Comparison of ENCODE assay signal across 8 mouse cellular contexts in genomic region chr9:37359331-37360220, GRCm38 (mm10). TPM values are rescaled to one million over a fixed set of nuclear protein-coding genes. Genes with fewer than 3 reads are reported as not detected.
DNase-seq lines count a peak whose midpoint lies in the region; ATAC-seq and TF ChIP-seq lines count a peak whose summit lies in the region.

No protein-coding gene starts in this region.

- WGBS in forebrain, postnatal 0 days: 10% methylated on average over 6 of the region's 6 CpGs

- peaks cover 8% of the 10 kb centered on the region; the same call in 1 of the 2 replicates for H3K4me1 ChIP-seq in forebrain, postnatal 0 days (ENCODE audit: insufficient read depth)

- intact Hi-C loops in gastrocnemius, postnatal 36 days (cut with DNase I): no loop called here

- H3K27ac ChIP-seq in forebrain, postnatal 0 days (ENCODE audit: low read depth, low read length): peak overlapping the region; percentile 72

- no peak overlapping the region for H3K4me2 ChIP-seq in forebrain, postnatal 0 days (ENCODE audit: low read depth)

- peak; percentile 92 for ATAC-seq in forebrain, postnatal 0 days

- H3K9me3 ChIP-seq in forebrain, postnatal 0 days (ENCODE audit: low read length): no peaks in the 10 kb centered on the region

- no peak overlapping the region for H3K9ac ChIP-seq in forebrain, postnatal 0 days

- no peaks in the 10 kb centered on the region for H3K36me3 ChIP-seq in forebrain, postnatal 0 days (ENCODE audit: insufficient read depth)

- peak; percentile 78 to 89 for DNase-seq in layer of hippocampus, adult 18-20 months (ENCODE audit: low spot score in 2 of 2)
- no peak for DNase-seq in layer of hippocampus, postnatal 25 days (ENCODE audit: extremely low spot score in 1 of 2, low spot score in 1 of 2)
- peak; percentile 81 for DNase-seq in forebrain, postnatal 0 days
- DNase-seq in kidney, postnatal 36 days: peak; percentile 28 to 38
- peak; percentile 78 for DNase-seq in lung, postnatal 10 days
- DNase-seq in right cerebral cortex, postnatal 10 days (ENCODE audit: low spot score in 2 of 2): peak; percentile 81 to 91
- DNase-seq in urinary bladder, postnatal 10 days (ENCODE audit: low spot score): no peak
- DNase-seq in gastrocnemius, postnatal 36 days: no peak

- peak; percentile 23 for TF ChIP-seq CTCF in forebrain, postnatal 0 days (IDR thresholded peaks at IDR 0.05; ENCODE audit: low read depth)

- no peak overlapping the region for H3K4me3 ChIP-seq in forebrain, postnatal 0 days (ENCODE audit: low read depth, low read length)

- H3K27me3 ChIP-seq in forebrain, postnatal 0 days (ENCODE audit: insufficient read depth, low read length): no peaks in the 10 kb centered on the region

RNA-seq across cellular contexts. Expression of gene Hepacam, which starts 7.6 kb away (rescaled TPM):
- 10 to 100 TPM; 64.9 to 66.6 TPM for total RNA-seq in layer of hippocampus, adult 18-20 months (2021)
- total RNA-seq in layer of hippocampus, postnatal 25 days (2021): 10 to 100 TPM; 76.5 to 77.5 TPM
- 11.8 and 17.2 TPM in 2 replicates for total RNA-seq in forebrain, postnatal 0 days (2014; rRNA removed)
- 27.8 and 39.8 TPM in 2 replicates for polyA plus RNA-seq in forebrain, postnatal 0 days (2015; fragmentation: Nextera tagmentation; extraction: Ambion mirVana)
- total RNA-seq in gastrocnemius, postnatal 36 days (2021): under 1 TPM; 0.08 to 0.52 TPM

RNA-seq across cellular contexts. Expression of gene Ccdc15, which starts 11.3 kb away (rescaled TPM):
- 1 to 10 TPM; 1.7 to 2.5 TPM for total RNA-seq in layer of hippocampus, adult 18-20 months (2021)
- 1 to 10 TPM; 1.4 to 2.2 TPM for total RNA-seq in layer of hippocampus, postnatal 25 days (2021)
- total RNA-seq in forebrain, postnatal 0 days (2014; rRNA removed): 6.3 and 8.7 TPM in 2 replicates
- 4.2 and 7.8 TPM in 2 replicates for polyA plus RNA-seq in forebrain, postnatal 0 days (2015; fragmentation: Nextera tagmentation; extraction: Ambion mirVana)
- total RNA-seq in gastrocnemius, postnatal 36 days (2021): 1 to 10 TPM; 1.1 to 1.5 TPM

RNA-seq across cellular contexts. Expression of gene Robo4, which starts 42.1 kb away (rescaled TPM):
- 1 to 10 TPM; 4.6 to 5.9 TPM for total RNA-seq in layer of hippocampus, adult 18-20 months (2021)
- total RNA-seq in layer of hippocampus, postnatal 25 days (2021): 1 to 10 TPM; 5.3 to 6.7 TPM
- 4.1 and 9.6 TPM in 2 replicates for total RNA-seq in forebrain, postnatal 0 days (2014; rRNA removed)
- 3.1 and 3.3 TPM in 2 replicates for polyA plus RNA-seq in forebrain, postnatal 0 days (2015; fragmentation: Nextera tagmentation; extraction: Ambion mirVana)
- 1 to 10 TPM; 8.2 to 8.6 TPM for total RNA-seq in gastrocnemius, postnatal 36 days (2021)

Comparison
In these comparisons a context has a peak if more than half of its experiments do, and no peak if none do; other contexts are left out.
1. DNase-seq: peak in layer of hippocampus, adult 18-20 months (2 of 2), forebrain, postnatal 0 days (single experiment), kidney, postnatal 36 days (2 of 2), lung, postnatal 10 days (single experiment) and right cerebral cortex, postnatal 10 days (2 of 2); none in layer of hippocampus, postnatal 25 days (0 of 2), urinary bladder, postnatal 10 days (single experiment) and gastrocnemius, postnatal 36 days (0 of 2).